Mouse (Mus musculus) brown adipose tissue, adult 24 weeks (tissue): ENCODE results near the gene Acat1. TPM values are rescaled to one million over a fixed set of nuclear protein-coding genes. Genes with fewer than 3 reads are reported as not detected.

Source experiments
- H3K27ac ChIP-seq: fragments of 200-500 bp; replicated peaks from 2 replicates; pipeline ENCODE4 v1.5.1; 2012; ENCODE audit warnings: low read depth, mild to moderate bottlenecking, low read length
- H3K4me1 ChIP-seq: fragments of 200-500 bp; 2 replicates; pipeline ENCODE4 v1.6.1; 2012; ENCODE audit warnings: low read length, mixed read lengths; ENCODE audit not compliant: control insufficient read depth, insufficient read depth, insufficient read length
- H3K4me3 ChIP-seq: fragments of 200-500 bp; 2 replicates; pipeline ENCODE4 v1.5.1; 2012; ENCODE audit warnings: low read depth, mild to moderate bottlenecking, low read length, moderate library complexity; ENCODE audit not compliant: insufficient read depth
- polyA plus RNA-seq: library from polyadenylated mRNA; stranded (reverse); fragments of >200 nt; gene quantifications from 2 replicates; pipeline ENCODE4 v1.2.4, GENCODE M21; 2012; ENCODE audit not compliant: missing spikeins, insufficient read depth, insufficient read length

The Acat1 gene
- polyA plus RNA-seq, 1 experiment, result 808 TPM

DNA sequence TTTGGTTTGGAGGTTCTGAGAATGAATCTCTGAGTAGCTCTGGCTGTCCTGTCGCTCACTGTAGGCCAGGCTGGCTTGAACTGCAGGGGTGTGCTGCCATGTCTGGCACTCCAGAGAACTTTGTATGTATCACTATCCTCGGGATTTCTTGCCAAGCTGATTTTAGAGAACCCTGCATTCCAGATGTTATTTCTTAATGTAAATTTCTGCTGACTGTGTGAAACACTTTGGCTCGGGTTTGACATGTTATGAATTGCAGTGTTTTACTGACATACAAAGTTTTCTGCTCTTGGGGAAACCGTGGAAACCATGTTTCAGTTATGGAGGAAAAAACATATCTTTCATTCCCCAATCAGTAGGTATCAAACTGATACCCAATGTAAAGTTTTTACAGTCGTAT is 34.5 kb downstream of the Acat1 start:
- Histone ChIP-seq H3K4me1 (no peaks in the 10 kb centered on the region), H3K4me3 (no peak overlapping the region), H3K27ac (no peak overlapping the region)

- H3K4me1 ChIP-seq, result no peaks in the 10 kb centered on the region
- H3K4me3 ChIP-seq, result no peak overlapping the region
- no peak overlapping the region for H3K27ac ChIP-seq
Observed at GRCm38 (mm10) chr9:53572516-53573307, 37.5 kb downstream of the Acat1 start.

DNA sequence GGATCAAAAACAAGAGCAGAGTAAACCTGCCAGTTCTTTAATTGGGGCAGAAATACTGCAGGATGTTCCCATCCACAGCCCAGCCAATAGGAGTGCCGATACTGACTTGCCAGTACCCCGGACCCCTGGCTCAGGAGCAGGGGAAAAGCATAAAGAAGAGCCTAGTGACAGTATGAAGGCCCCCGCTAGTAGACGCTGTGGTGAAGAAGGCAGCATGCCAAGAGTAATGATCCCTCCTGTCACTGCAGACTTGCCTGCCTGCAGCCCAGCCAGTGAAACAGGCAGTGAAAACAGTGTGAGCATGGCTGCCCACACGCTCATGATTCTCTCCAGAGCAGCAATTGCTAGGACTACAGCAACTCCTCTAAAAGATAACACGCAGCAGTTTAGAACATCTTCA is 39.5 kb downstream of the Acat1 start:
- Histone ChIP-seq H3K27ac (no peak overlapping the region), H3K4me3 (no peak overlapping the region), H3K4me1 (no peaks in the 10 kb centered on the region)

DNA sequence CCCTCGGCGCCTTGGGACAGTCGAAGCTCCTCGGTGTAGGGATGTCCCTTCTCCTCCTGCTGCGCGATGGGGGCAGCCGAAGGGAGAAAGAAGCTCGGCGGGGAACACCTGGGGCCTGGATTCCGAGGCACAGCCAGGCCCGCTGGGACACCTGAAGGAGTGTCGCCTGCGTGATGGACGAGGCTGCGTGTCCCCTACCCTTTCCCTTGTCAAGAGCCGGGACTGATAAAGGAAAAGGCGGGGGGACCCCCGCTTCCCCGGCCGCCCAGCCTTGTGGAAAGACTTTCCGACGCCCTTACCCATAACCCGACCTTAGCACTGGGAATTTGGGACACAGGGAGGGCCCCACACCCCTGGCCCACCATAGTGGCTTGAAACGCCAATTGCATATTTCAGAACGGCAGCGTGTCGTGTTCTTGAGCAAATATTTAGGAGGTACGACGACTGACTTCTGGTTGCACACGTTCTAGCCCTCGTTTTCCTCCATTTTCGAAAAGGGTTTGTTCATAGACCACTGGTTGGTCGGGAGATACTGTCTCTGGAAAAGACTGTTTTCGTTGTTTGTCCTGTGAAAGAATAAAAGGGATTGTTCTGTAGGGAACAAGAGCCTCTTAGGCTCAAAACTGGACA is 72.7 kb downstream of the Acat1 start:
- H3K4me3 ChIP-seq, result peak overlapping the region; percentile 76
- H3K27ac ChIP-seq, result no peak overlapping the region
- 0 out of 2 replicates have a peak, but pooled peaks cover 2% of the 10 kb centered on the region for H3K4me1 ChIP-seq

DNA sequence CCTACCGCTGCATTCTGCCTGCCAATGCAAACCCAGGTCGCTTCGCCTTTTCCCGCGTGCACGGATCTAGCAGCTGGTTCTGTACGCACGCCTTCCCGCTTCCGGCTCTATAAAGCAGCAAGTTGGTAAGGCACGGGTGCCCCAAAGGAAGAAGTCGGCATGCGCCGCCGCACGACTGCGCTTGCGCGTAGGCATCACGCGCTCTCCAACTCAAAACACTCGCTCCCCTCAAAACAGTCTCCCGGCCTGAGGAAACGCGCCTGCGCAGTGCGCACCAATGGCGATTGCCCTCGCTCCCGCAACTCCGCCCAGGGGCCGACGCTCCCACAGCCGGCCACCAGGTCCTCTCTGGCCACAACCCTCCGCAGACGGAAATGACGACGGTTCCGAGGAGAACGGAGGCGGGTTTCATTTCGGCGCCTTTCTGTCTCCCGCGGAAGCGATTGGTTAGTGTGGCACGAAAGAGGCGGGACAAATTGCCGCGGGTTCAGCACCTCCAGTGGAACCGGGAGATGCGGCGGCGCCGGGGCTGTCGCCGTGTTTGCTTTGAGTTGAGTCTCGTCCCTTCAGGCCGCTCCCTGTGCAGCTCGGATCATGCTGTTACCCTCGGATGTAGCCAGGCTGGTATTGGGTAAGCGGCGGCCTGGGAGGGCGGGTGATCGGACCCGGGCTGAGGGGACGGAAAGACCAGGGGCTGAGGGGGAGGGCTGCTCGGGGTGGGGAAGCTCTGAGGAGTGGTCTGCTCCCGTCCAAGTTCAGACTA is 73.4 kb downstream of the Acat1 start, which contains the start of the genes Atm and Npat:
Gene Atm, minus strand, starts transcription at position 183 of the 763 bp plus-strand sequence.
Gene Npat, plus strand, starts transcription at position 490 of the 763 bp plus-strand sequence.
- Histone ChIP-seq H3K27ac (peak within 1 kb of the TSS; percentile 40; the same call in 1 of the 2 replicates), H3K4me1 (0 out of 2 replicates have a peak, but pooled peaks cover 2% of the 10 kb centered on the region), H3K4me3 (peak within 1 kb of the TSS; percentile 76)

DNA sequence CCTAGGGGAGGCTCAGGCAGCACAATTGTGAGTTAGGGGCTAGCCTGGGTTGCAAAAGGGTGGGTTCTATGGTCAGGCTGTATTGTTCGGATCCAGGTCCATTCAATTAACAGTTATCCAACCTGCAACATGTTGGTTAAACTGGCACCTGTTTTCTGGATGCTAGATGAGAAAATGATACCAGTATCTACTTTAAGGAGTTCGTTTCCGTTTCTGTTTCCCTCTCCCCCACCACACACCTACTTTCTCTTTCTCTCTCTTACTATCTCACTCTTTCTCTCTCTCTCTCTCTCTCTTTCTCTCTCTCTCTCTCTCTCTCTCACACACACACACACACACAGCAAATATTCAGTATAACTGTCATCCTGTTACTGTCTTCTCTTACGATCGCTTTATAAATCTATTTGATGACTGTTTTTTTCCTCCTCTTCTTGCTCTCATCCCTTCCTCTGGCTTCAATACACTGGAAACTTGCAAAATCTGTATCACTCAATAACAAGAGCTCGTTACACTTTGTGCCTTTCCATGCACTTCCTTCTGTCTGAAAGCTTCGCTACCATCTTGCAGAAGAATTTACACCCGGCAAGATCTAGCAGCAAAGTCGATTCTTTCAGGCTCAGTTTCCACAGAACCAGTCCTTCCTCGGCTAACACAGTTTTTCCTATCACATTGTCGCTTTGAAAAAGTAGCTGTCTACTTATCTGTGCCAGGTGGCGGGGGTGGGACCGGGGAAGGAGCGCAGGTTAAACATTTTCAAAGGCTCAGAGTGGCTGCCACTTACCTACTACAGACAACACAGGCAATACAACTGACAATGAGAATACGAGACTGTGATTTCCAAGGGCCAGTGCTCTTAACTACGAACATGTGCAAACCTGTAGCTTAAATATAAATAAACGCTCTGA is 74.5 kb downstream of the Acat1 start:
- Histone ChIP-seq H3K4me1 (0 out of 2 replicates have a peak, but pooled peaks cover 2% of the 10 kb centered on the region), H3K4me3 (peak overlapping the region; percentile 71), H3K27ac (no peak overlapping the region)

Other genes starting within 250 kb of the Acat1 start
- 6.1 and 6.8 TPM in 2 replicates for gene Kdelc2, start 226.4 kb downstream of the Acat1 start, polyA plus RNA-seq
- 1.1 TPM in 1 of 2 replicates, not detected in the other for gene 4930550C14Rik, start 208.1 kb downstream of the Acat1 start, polyA plus RNA-seq
- 3.9 and 6.0 TPM in 2 replicates for gene Atm, start 73.6 kb downstream of the Acat1 start, polyA plus RNA-seq
- gene Npat, start 73.3 kb downstream of the Acat1 start, polyA plus RNA-seq, result 2.4 and 2.5 TPM in 2 replicates
- 15.1 and 20.1 TPM in 2 replicates for gene Cul5, start 59.6 kb upstream of the Acat1 start, polyA plus RNA-seq
- not detected in 2 replicates for gene Rab39, start 95.8 kb upstream of the Acat1 start, polyA plus RNA-seq
- not detected in 2 replicates for gene Slc35f2, start 161.2 kb upstream of the Acat1 start, polyA plus RNA-seq
- gene Sln, start 239.8 kb upstream of the Acat1 start, polyA plus RNA-seq, result 1.5 and 1.6 TPM in 2 replicates